Mouse (Mus musculus): ENCODE measurements around the gene Fam169b. TPM values are rescaled to one million over a fixed set of nuclear protein-coding genes. Genes with fewer than 3 reads are reported as not detected.

Fam169b gene
- polyA plus RNA-seq, 1 experiment from 2014 or later: 0.64 TPM

DNA sequence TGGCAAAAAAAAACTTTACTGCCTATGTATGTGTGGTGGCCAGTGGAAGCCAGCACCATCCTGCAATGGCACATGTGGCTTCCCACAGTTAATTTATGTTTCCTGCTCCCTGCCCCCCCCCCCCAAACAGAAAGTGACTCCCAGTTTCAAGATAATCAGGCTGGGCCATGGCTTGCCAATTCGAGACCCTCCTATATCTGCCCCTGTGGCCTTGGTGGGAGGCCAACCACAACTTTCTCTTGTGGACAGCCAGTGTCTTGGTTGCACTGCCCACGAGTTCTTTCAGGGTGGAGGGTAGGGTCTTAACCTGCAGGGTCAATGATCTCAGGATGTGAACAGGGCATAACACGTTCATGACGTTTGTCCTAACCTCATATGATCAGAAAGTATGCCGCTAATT, 22.8 kb downstream of the Fam169b start:
- ATAC-seq (replicated peaks; ENCODE audit: low FRiP score, low read depth) (no peak), DNase-seq (ENCODE audit: low spot score) (no peak)
- H3K4me1 ChIP-seq (replicated peaks; ENCODE audit: insufficient read depth, low read length): no peaks in the 10 kb centered on the region
- no peaks in the 10 kb centered on the region for H3K36me3 ChIP-seq (ENCODE audit: insufficient read depth, low read length)
- no peaks in the 10 kb centered on the region for H3K27me3 ChIP-seq (ENCODE audit: insufficient read depth, low read length)
- no peak for TF ChIP-seq CTCF (IDR thresholded peaks at IDR 0.05; ENCODE audit: low read depth)
- no peak overlapping the region for H3K4me2 ChIP-seq (ENCODE audit: low read length)
- no peak overlapping the region for H3K4me3 ChIP-seq (replicated peaks; ENCODE audit: low read depth, low read length)
- H3K9me3 ChIP-seq (replicated peaks; ENCODE audit: low read length): no peaks in the 10 kb centered on the region
- 78% methylated on average over 5 of the region's 5 CpGs for WGBS
- no peak overlapping the region for H3K9ac ChIP-seq (ENCODE audit: low read depth, low read length)
- no peak overlapping the region for H3K27ac ChIP-seq

DNA sequence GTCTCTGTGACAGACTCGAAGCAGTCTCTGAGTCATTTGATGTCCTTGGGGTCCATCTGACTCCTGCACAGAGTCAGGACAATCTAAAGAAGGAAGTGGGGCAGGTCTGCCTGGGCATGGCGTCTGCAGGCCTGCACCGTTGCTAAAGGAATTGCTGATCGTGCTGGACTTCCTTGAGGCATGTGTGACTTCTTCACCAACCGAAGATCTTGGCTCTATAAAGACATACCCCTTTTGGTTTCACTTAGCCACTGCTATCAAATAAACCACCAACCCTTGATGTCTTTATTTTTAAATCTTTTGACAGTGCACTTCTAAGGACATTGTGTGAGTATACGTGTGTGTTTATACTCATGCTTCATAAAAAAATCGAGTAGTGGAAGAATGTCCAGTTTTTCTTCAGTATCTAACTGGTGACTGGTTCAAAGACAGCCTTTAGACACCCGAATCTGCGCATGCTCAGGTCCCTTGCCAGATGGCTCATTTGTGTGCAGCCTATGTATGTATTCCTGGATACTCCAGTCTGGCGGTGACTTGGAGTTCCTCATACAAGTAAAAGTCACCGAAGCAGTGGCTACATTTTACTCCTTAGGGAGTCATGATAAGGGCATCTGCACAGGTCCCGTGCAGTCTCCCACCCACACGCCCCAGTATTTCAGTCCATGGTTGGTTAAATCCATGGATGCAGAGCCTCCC, 24.9 kb downstream of the Fam169b start:
- WGBS: 76% methylated on average over 13 of the region's 13 CpGs
- no peak for ATAC-seq (replicated peaks; ENCODE audit: low FRiP score, low read depth)
- no peak for DNase-seq (ENCODE audit: low spot score)

DNA sequence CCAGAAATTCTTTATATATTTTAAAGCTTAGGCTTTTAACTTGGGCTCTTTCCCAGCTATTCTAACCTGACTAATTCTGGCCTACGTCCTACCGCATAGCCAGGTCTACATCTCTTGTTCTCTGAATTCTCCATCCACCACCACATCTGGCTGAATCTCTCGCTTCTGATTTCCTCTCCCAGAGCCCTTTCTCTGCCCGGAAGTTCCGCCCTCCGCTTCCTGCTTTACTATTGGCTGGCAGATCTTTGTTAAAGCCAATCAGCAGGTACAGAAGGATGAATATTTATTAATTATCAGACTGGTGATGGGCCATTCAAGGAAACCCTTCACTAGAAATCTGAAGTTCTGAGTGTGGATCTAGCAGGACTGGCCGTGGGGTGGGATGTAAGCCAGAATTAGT, 27.5 kb downstream of the Fam169b start:
- Histone ChIP-seq H3K9ac (ENCODE audit: low read depth, low read length) (no peak overlapping the region), H3K4me3 (replicated peaks; ENCODE audit: low read depth, low read length) (no peak overlapping the region), H3K27ac (no peak overlapping the region), H3K9me3 (replicated peaks; ENCODE audit: low read length) (no peaks in the 10 kb centered on the region), H3K27me3 (ENCODE audit: insufficient read depth, low read length) (no peaks in the 10 kb centered on the region), H3K4me2 (ENCODE audit: low read length) (peak overlapping the region; percentile 13; the same call in 1 of the 2 replicates), H3K36me3 (ENCODE audit: insufficient read depth, low read length) (no peaks in the 10 kb centered on the region), H3K4me1 (replicated peaks; ENCODE audit: insufficient read depth, low read length) (no peaks in the 10 kb centered on the region)
- DNase-seq (ENCODE audit: low spot score) (peak; percentile 27), ATAC-seq (replicated peaks; ENCODE audit: low FRiP score, low read depth) (no peak)
- TF ChIP-seq CTCF (IDR thresholded peaks at IDR 0.05; ENCODE audit: low read depth): no peak
- WGBS: 84% methylated on average over 7 of the region's 7 CpGs

More for the DNA sequence above, 24.9 kb downstream of the Fam169b start:
- no peaks in the 10 kb centered on the region for H3K27me3 ChIP-seq (ENCODE audit: insufficient read depth, low read length)
- H3K27ac ChIP-seq: no peak overlapping the region
- no peaks in the 10 kb centered on the region for H3K36me3 ChIP-seq (ENCODE audit: insufficient read depth, low read length)
- no peaks in the 10 kb centered on the region for H3K4me1 ChIP-seq (replicated peaks; ENCODE audit: insufficient read depth, low read length)
- no peaks in the 10 kb centered on the region for H3K9me3 ChIP-seq (replicated peaks; ENCODE audit: low read length)
- no peak overlapping the region for H3K4me2 ChIP-seq (ENCODE audit: low read length)
- TF ChIP-seq CTCF (IDR thresholded peaks at IDR 0.05; ENCODE audit: low read depth): no peak
- no peak overlapping the region for H3K9ac ChIP-seq (ENCODE audit: low read depth, low read length)
- H3K4me3 ChIP-seq (replicated peaks; ENCODE audit: low read depth, low read length): no peak overlapping the region

DNA sequence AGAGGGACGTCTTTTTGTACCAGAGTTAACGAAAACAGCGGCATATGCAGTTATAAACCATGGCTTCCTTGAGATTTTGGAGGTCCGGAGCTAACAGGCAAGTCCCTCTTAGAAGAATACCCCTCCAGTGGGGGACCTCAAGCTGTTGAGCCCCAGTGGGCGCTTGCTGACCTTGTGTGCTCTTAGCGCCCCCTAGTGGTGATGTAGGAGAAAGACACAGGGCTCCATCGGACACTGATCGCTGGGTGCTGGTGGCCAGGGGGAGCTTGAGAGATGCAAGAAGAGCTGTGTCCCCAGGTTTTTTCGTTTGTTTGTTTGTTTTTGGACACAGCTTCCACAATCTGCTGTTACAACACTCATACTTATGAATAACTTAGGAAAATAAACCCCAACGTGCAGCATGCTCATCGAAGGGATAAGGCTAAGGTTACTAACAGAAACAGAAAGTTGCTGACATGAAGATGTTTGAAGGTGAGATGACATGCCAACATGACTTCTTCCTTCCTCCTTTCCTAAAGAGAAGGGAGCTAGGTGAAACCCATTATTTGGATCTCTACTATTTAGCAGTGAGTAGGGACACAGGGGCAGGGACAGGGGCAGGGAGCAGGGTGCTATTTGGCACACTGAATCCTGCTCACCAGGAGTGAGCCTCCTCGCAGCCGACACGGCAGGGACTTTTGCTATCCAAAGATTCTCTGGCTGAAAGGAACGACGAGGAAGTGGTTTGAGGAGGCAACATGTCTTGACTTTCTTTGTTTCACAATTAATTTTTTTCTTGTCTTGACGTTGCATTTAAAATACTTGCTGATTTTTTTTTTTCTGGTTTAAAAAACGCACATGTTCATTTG, 29.2 kb downstream of the Fam169b start:
- no peaks in the 10 kb centered on the region for H3K9me3 ChIP-seq (replicated peaks; ENCODE audit: low read length)
- H3K27ac ChIP-seq: no peak overlapping the region
- WGBS: 24% methylated on average over 18 of the region's 18 CpGs
- H3K4me2 ChIP-seq (ENCODE audit: low read length): peak overlapping the region; percentile 48
- H3K9ac ChIP-seq (ENCODE audit: low read depth, low read length): no peak overlapping the region
- peak; percentile 96 for TF ChIP-seq CTCF (IDR thresholded peaks at IDR 0.05; ENCODE audit: low read depth)
- ATAC-seq (replicated peaks; ENCODE audit: low FRiP score, low read depth) (peak; percentile 63), DNase-seq (ENCODE audit: low spot score) (peak; percentile 95)
- H3K27me3 ChIP-seq (ENCODE audit: insufficient read depth, low read length): no peaks in the 10 kb centered on the region
- no peaks in the 10 kb centered on the region for H3K36me3 ChIP-seq (ENCODE audit: insufficient read depth, low read length)
- peak overlapping the region; percentile 19; the same call in 1 of the 2 replicates for H3K4me3 ChIP-seq (replicated peaks; ENCODE audit: low read depth, low read length)
- no peaks in the 10 kb centered on the region for H3K4me1 ChIP-seq (replicated peaks; ENCODE audit: insufficient read depth, low read length)

DNA sequence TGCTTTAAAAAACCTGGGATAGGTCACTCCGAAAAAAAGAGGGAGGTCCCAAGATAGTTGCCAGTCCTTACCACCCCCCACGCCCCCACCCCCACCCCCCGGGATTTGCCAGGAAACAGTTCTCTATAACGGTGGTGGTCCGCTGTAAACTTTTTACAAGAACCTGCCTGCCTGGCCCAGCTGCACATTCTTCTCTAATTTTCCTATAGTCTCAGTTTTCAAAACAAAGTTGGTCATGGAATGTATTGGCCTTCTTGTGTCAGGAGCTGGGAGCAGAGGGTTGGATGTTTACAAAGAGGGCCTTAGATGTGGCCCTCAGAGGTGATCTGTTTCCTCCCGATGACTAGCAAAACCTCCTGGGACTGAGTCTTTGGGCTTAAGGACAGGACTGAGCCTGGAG, 30.0 kb downstream of the Fam169b start:
- Histone ChIP-seq H3K36me3 (ENCODE audit: insufficient read depth, low read length) (no peaks in the 10 kb centered on the region), H3K27me3 (ENCODE audit: insufficient read depth, low read length) (no peaks in the 10 kb centered on the region), H3K4me2 (ENCODE audit: low read length) (no peak overlapping the region), H3K9me3 (replicated peaks; ENCODE audit: low read length) (no peaks in the 10 kb centered on the region), H3K4me3 (replicated peaks; ENCODE audit: low read depth, low read length) (no peak overlapping the region), H3K4me1 (replicated peaks; ENCODE audit: insufficient read depth, low read length) (no peaks in the 10 kb centered on the region), H3K9ac (ENCODE audit: low read depth, low read length) (no peak overlapping the region), H3K27ac (no peak overlapping the region)
- WGBS: 51% methylated on average over 6 of the region's 6 CpGs
- DNase-seq (ENCODE audit: low spot score): no peak
- ATAC-seq (replicated peaks; ENCODE audit: low FRiP score, low read depth): no peak
- TF ChIP-seq CTCF (IDR thresholded peaks at IDR 0.05; ENCODE audit: low read depth): no peak

DNA sequence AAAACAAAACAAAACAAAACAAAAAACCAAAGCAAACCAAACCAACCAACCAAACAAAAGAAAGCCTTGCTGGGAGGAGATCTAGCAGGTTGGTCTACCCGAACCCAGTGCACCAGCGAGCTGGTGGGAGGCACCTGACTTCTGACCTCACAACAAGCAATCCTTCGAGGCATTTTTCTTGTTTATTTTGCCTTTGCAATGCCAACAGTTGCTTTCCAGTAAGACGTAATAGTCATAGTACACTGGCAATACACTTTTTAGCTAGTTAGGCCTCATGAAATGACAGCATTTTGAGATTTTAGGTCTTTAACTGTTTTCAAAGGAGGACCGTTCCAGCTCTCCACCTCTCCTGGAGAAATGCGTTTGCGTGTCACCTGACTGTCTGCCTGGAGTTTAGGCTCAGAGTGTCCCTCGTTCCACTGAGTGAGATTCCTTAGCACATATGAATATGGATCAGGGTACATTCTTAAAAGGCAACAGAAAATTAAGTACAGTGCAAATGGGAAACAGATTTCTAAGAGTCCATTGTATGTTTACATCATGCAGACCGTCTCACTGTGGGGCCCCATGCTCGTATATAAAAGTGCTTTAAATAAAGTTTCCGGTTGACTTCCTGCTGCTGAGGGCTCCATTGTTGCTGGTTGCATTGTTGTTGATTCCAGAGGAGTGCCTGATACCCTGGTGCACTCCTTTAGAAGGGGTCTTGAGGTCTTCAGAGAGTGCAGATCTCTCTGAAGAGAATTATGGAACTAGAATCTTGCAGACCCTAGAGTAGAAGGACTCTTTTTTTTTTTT, 32.3 kb downstream of the Fam169b start:
- H3K9ac ChIP-seq (ENCODE audit: low read depth, low read length): no peak overlapping the region
- no peaks in the 10 kb centered on the region for H3K9me3 ChIP-seq (replicated peaks; ENCODE audit: low read length)
- WGBS: 52% methylated on average over 11 of the region's 11 CpGs
- H3K4me1 ChIP-seq (replicated peaks; ENCODE audit: insufficient read depth, low read length): no peaks in the 10 kb centered on the region
- no peak overlapping the region for H3K4me2 ChIP-seq (ENCODE audit: low read length)
- DNase-seq (ENCODE audit: low spot score) (no peak), ATAC-seq (replicated peaks; ENCODE audit: low FRiP score, low read depth) (no peak)
- no peak for TF ChIP-seq CTCF (IDR thresholded peaks at IDR 0.05; ENCODE audit: low read depth)
- no peaks in the 10 kb centered on the region for H3K27me3 ChIP-seq (ENCODE audit: insufficient read depth, low read length)
- H3K36me3 ChIP-seq (ENCODE audit: insufficient read depth, low read length): no peaks in the 10 kb centered on the region
- no peak overlapping the region for H3K27ac ChIP-seq
- no peak overlapping the region for H3K4me3 ChIP-seq (replicated peaks; ENCODE audit: low read depth, low read length)
